Mouse (Mus musculus) stomach, postnatal 0 days (tissue): ENCODE data around the gene Map2k6. TPM values are rescaled to one million over a fixed set of nuclear protein-coding genes. Genes with fewer than 3 reads are reported as not detected.

Experiments used
- ATAC-seq: fragments of 200-750 bp; cut with Nextera tagmentation; 2 replicates; pipeline ENCODE4 v1.8.0; 2017; ENCODE audit not compliant: low FRiP score, low TSS enrichment
- DNase-seq: peaks from one replicate; pipeline ENCODE4 v3.0.0-alpha.2; 2016; ENCODE audit warnings: low spot score
- H3K27ac ChIP-seq: fragments of 300-500 bp; sonication (generic); replicated peaks from 2 replicates; pipeline ENCODE4 v1.5.1; 2014; ENCODE audit warnings: mild to moderate bottlenecking, control low read depth
- H3K27me3 ChIP-seq: fragments of 300-500 bp; sonication (generic); 2 replicates; pipeline ENCODE4 v1.6.1; 2014; ENCODE audit warnings: low read length; ENCODE audit not compliant: control insufficient read depth, insufficient read depth
- H3K36me3 ChIP-seq: fragments of 300-500 bp; sonication (generic); 2 replicates; pipeline ENCODE4 v1.6.1; 2014; ENCODE audit warnings: low read length, mixed read lengths; ENCODE audit not compliant: control insufficient read depth, insufficient read depth
- H3K4me1 ChIP-seq: fragments of 300-500 bp; sonication (generic); replicated peaks from 2 replicates; pipeline ENCODE4 v1.6.1; 2014; ENCODE audit warnings: antibody characterized with exemption; ENCODE audit not compliant: control insufficient read depth, insufficient read depth
- H3K4me2 ChIP-seq: fragments of 300-500 bp; sonication (generic); replicated peaks from 2 replicates; pipeline ENCODE4 v1.6.1; 2014; ENCODE audit warnings: low read depth, mild to moderate bottlenecking, control low read depth, moderate library complexity
- H3K4me3 ChIP-seq: fragments of 300-500 bp; sonication (generic); 2 replicates; pipeline ENCODE4 v1.5.1; 2014; ENCODE audit warnings: low read depth, low read length, control low read depth
- H3K9ac ChIP-seq: fragments of 300-500 bp; sonication (generic); 2 replicates; pipeline ENCODE4 v1.6.1; 2014; ENCODE audit warnings: mild to moderate bottlenecking, low read length, control low read depth, mixed read lengths
- H3K9me3 ChIP-seq: fragments of 300-500 bp; sonication (generic); 2 replicates; pipeline ENCODE4 v1.6.1; 2016; ENCODE audit warnings: low read length; ENCODE audit not compliant: control insufficient read depth
- CTCF ChIP-seq: IDR thresholded peaks from 2 replicates; pipeline ENCODE4 v1.5.1; 2016; ENCODE audit warnings: antibody characterized with exemption, low read depth, mild to moderate bottlenecking, moderate library complexity
- EP300 ChIP-seq: optimal IDR thresholded peaks from 2 replicates; pipeline ENCODE3; 2016; ENCODE audit warnings: antibody characterized with exemption
- WGBS: fragments of 180-500 bp; shearing (Covaris S2); extraction: QIAGEN DNeasy Blood & Tissue Kit; methylation state at CpG from one replicate; pipeline ENCODE4 v1.1.7; 2014; 5-methylcytosine and 5-hydroxymethylcytosine counted together
- polyA plus RNA-seq: library from polyadenylated mRNA; unstranded; fragments of >200 nt; fragmentation: Nextera tagmentation; extraction: Ambion mirVana; gene quantifications from 2 replicates; pipeline ENCODE4 v1.2.1, GENCODE M21; 2015

Gene Map2k6
- polyA plus RNA-seq, 1 experiment from 2014 or later, result 6.0 TPM

DNA sequence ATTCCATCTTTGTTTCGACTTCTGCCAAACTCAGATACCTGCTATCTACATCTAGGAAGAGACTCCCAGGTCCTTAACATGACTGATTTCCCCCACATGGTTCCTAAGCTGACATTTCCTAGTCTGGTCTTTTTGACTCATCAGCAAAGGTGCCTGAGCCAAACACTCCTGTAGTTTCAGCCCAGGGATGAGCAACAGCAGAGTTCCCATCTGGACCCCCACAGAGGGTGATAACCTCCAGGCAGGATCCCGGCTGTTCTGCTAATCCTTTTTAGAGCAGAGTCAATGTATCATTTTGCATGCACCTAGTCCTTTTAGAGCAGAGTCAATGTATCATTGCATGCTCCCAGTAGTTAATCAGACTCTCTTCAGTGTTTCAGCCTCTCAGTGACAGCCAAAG lies 82.5 kb downstream of the Map2k6 start:
- DNase-seq (no peak), ATAC-seq (no peak)
- H3K4me1 ChIP-seq, result no peaks in the 10 kb centered on the region
- 73% methylated on average over 2 of the region's 2 CpGs for WGBS
- no peak overlapping the region for H3K4me2 ChIP-seq
- no peak overlapping the region for H3K9ac ChIP-seq
- no peaks in the 10 kb centered on the region for H3K36me3 ChIP-seq
- no peak for TF ChIP-seq CTCF
- no peak for TF ChIP-seq EP300
- H3K4me3 ChIP-seq, result no peak overlapping the region
- H3K27me3 ChIP-seq, result no peaks in the 10 kb centered on the region
- H3K27ac ChIP-seq, result no peak overlapping the region
- H3K9me3 ChIP-seq, result no peaks in the 10 kb centered on the region

- Histone ChIP-seq H3K4me2 (no peak overlapping the region), H3K4me3 (no peak overlapping the region), H3K9ac (no peak overlapping the region), H3K9me3 (no peaks in the 10 kb centered on the region), H3K27ac (no peak overlapping the region), H3K27me3 (no peaks in the 10 kb centered on the region), H3K36me3 (no peaks in the 10 kb centered on the region), H3K4me1 (no peaks in the 10 kb centered on the region)
- no peak for DNase-seq
- 87% methylated on average over 8 of the region's 8 CpGs for WGBS
- TF ChIP-seq CTCF (no peak), EP300 (no peak)
- no peak for ATAC-seq
Observed at GRCm38 (mm10) chr11:110482176-110482575, 83.3 kb downstream of the Map2k6 start.

DNA sequence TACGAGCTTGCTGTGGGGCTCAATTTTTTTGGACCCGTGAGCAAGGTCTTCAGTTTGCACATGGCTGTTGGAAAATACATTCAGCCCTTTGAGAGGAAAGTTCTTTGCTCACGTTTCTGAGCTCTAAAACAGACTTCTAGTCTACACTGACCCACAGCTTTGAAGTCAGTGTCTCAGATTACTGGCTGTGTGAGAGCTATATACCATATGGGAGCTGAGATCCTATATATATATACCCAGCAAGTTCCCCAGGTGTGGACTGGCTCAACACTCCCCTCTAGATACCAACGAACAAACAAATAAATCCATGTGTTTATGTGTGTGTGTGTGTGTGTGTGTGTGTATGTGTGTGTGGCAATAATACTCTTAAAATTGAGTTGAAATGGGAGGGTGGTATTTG lies 83.7 kb downstream of the Map2k6 start:
- H3K27ac ChIP-seq, result no peak overlapping the region
- no peak overlapping the region for H3K4me3 ChIP-seq
- ATAC-seq (no peak), DNase-seq (no peak)
- no peak overlapping the region for H3K4me2 ChIP-seq
- no peaks in the 10 kb centered on the region for H3K4me1 ChIP-seq
- H3K9ac ChIP-seq, result no peak overlapping the region
- no peaks in the 10 kb centered on the region for H3K27me3 ChIP-seq
- no peak for TF ChIP-seq EP300
- no peak for TF ChIP-seq CTCF
- no peaks in the 10 kb centered on the region for H3K36me3 ChIP-seq
- WGBS, result 85% methylated on average over 4 of the region's 4 CpGs
- H3K9me3 ChIP-seq, result no peaks in the 10 kb centered on the region

- H3K27me3 ChIP-seq, result no peaks in the 10 kb centered on the region
- H3K27ac ChIP-seq, result no peak overlapping the region
- peaks cover 2% of the 10 kb centered on the region; the same call in 1 of the 2 replicates for H3K36me3 ChIP-seq
- 28% methylated on average over 6 of the region's 6 CpGs for WGBS
- ATAC-seq (peak; percentile 71), DNase-seq (peak; percentile 50)
- no peaks in the 10 kb centered on the region for H3K9me3 ChIP-seq
- TF ChIP-seq CTCF (peak; percentile 89), EP300 (no peak)
- no peak overlapping the region for H3K9ac ChIP-seq
- no peak overlapping the region for H3K4me2 ChIP-seq
- H3K4me1 ChIP-seq, result no peaks in the 10 kb centered on the region
- no peak overlapping the region for H3K4me3 ChIP-seq
Observed at GRCm38 (mm10) chr11:110483165-110483564, 84.2 kb downstream of the Map2k6 start.

DNA sequence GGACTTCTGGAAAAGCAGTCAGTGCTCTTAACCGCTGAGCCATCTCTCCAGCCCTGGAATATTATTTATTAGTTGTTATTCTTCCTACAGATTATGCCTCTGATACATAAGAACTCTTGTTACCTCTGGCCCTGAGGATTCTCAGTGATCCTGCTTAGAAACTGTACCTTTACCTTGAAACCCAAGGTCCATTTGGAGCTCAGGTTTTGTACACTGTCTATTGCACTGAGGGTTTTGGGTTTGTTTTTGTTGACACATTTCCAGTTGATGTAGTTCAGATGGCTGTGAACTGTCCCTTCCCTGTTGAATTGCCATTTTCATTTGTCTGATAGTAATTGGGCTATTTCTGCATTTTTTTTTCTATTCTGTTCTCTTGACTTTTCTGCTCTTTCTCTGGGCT lies 85.5 kb downstream of the Map2k6 start:
- H3K36me3 ChIP-seq, result peaks cover 3% of the 10 kb centered on the region; the same call in 1 of the 2 replicates
- no peaks in the 10 kb centered on the region for H3K27me3 ChIP-seq
- H3K4me2 ChIP-seq, result no peak overlapping the region
- ATAC-seq (no peak), DNase-seq (no peak)
- no peak overlapping the region for H3K27ac ChIP-seq
- TF ChIP-seq EP300 (no peak), CTCF (no peak)
- WGBS, result 97% methylated on average over 1 of the region's 1 CpGs
- H3K9me3 ChIP-seq, result no peaks in the 10 kb centered on the region
- no peak overlapping the region for H3K9ac ChIP-seq
- no peak overlapping the region for H3K4me3 ChIP-seq
- no peaks in the 10 kb centered on the region for H3K4me1 ChIP-seq

DNA sequence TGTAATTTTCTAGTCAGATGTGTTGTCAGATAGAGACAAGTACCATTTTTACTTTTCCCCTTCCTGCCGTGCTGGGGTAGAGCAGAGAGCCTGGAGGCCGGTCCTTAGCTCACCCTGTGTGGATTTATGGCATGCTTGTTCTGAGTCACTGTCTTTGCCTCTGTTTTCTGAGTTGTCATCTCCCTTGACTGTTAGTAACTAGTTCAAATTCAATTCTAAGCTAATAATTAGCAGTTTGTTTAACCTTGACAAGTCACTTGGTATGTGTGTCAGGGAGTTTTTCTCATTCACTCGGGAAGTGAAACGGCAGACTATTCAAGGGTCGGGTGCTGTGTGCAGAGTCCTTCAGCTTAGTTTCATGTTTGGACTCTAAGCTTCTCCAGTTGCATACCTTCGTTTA lies 86.2 kb downstream of the Map2k6 start:
- ATAC-seq (no peak), DNase-seq (no peak)
- Histone ChIP-seq H3K4me1 (no peaks in the 10 kb centered on the region), H3K36me3 (peaks cover 3% of the 10 kb centered on the region; the same call in 1 of the 2 replicates), H3K4me2 (no peak overlapping the region), H3K9ac (no peak overlapping the region), H3K27me3 (no peaks in the 10 kb centered on the region), H3K27ac (no peak overlapping the region), H3K9me3 (no peaks in the 10 kb centered on the region), H3K4me3 (no peak overlapping the region)
- no peak for TF ChIP-seq CTCF
- no peak for TF ChIP-seq EP300
- 62% methylated on average over 6 of the region's 6 CpGs for WGBS
